Mouse (Mus musculus) cerebellum, postnatal 10 days (tissue): ENCODE results near the gene Fpgs.

Experiments used
- DNase-seq, 2 experiments: peaks; one replicate each; pipeline ENCODE4 v3.0.0; 2021; ENCODE audit warnings: mixed read lengths in 2 of 2

Gene Fpgs

DNA sequence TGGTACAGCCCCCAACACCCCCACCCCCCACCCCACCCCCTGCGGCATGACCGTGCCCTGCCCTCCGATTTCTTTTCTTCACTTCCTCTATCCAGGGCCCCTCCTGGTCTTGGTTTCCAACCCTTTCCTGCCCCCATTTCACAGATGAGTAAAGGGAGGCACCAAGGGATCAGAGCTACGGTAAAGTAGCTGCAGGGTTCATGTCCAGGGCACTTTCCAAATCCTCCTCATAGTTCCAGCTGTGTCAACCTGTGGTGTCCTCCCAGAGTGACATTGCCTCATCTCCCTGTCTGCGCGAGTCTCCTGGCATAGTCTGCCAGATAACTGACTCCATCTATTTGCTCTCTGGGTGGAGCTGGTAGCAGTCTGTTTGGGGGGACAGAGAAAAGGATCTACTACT lies 38.1 kb downstream of the Fpgs start:
- no peak for DNase-seq

DNA sequence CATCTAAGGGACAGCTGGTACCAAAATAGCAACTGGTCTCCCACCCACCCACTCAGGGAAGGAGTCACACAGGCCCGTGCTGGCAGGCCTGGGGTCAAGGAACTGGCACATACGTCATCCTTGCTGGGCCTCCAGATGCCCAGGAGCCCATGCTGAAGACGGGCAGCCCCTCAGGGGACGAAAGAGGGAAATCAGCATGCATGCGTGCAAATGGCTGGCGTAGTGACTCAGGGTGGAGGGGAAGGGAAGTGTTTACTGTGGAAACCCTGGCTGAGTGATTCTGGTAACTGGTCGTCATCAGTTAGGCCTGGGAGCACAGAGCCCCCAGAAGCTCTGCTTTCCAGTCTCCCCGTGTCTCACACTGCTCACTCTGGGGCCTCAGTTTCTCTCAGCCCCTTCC lies 38.6 kb downstream of the Fpgs start:
- DNase-seq = peak in 1 of 2 experiments; percentile 34

- DNase-seq = no peak
Observed at GRCm38 (mm10) chr2:32662291-32662690, 41.7 kb downstream of the Fpgs start.

GRCm38 (mm10) chr2:32661509-32662107 lies 42.3 kb downstream of the Fpgs start:
- no peak for DNase-seq

GRCm38 (mm10) chr2:32658873-32659272 lies 45.1 kb downstream of the Fpgs start:
- no peak for DNase-seq

- no peak for DNase-seq
Observed at GRCm38 (mm10) chr2:32655826-32656225, 48.1 kb downstream of the Fpgs start.

DNA sequence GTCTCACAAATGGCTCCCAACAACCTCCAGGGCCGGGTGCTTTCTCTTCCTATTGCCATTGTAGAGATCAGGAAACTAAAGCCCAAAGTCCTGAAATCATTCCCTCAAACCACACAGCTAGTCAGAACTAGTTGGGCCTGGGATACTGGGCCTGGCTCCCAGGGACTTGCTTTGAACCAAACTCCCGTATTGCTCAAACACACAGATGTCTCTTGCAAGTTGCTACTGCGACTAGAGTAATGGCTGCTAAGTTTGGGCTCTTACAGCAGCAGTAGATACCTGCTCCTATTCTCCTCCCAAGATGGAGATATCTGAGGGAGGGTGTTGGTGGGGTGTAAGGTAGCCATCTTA lies 48.6 kb downstream of the Fpgs start:
- no peak for DNase-seq

DNA sequence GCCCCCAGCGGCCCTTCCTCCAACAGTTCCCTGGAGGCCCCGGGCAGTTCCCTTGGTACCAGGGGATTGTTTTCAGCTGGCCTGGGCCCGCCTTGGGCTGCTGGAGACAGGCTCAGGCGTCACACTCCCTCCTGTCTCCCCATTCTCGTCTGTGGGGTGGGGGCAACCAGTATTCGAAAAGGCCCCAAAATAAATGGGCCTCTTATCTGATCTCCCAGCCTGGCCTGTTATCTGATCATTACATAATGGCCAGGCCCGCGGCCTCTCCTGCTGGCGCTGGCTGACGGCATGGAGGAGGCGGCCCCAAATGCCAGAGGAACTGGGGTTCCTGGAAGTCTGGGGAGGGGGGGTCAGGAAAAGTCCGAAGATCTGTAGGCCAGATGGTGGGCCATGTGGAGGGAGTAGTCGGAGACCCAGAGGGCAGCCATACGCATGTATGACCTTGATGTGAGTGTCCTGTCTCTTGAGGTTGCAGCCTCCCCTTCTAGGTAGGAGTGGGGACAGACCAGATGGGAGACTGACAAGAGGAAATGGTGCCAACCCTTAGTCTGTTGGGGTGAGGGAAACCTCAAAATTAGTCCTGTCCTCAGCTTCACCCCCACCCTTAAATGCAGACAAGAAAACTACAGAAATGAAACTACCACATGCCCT lies 49.1 kb downstream of the Fpgs start:
- DNase-seq = no peak

GRCm38 (mm10) chr2:32653764-32654163 lies 50.2 kb downstream of the Fpgs start:
- no peak for DNase-seq

GRCm38 (mm10) chr2:32647366-32647765 lies 56.6 kb downstream of the Fpgs start:
- no peak for DNase-seq

DNA sequence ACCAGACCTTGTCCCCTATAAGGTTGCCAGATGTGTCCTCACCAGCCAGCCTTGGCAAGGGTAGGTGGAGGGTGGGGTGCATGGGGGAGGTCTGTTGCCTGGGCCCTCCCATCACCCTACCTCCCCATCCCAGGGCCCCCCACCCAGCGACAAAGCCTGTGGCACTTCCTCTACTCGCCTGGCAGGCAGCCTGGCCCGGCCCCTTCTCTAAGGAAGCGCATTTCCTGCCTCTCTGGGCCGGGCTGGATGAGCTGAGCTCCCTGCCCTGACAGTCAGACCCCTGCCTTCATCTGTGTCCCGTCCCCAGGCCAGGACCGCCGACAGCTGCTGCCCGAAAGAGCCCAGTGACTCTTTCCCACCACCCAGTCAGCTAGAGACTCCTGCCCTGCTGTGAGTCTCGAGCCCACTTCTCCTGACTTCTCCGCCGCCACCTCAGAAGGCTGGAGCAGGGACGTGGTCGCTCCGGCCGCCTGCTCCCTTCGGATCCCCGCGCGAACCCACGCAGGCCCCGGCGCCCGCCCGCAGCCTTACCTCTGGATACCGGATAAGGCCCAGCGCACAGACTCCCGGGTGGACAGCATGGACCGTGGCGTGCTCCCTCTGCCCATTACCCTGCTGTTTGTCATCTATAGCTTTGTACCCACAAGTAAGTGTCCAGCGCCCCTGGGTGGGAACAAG lies 57.4 kb downstream of the Fpgs start, which contains the start of gene Eng:
Gene Eng (plus strand): TSS at position 217 of the 678 bp plus-strand sequence.
- DNase-seq = peak; percentile 31 to 39

- no peak for DNase-seq
Observed at GRCm38 (mm10) chr2:32645647-32646046, 58.3 kb downstream of the Fpgs start.

GRCm38 (mm10) chr2:32644799-32645475 lies 59.0 kb downstream of the Fpgs start:
- no peak for DNase-seq

- DNase-seq = no peak
Observed at GRCm38 (mm10) chr2:32644083-32644482, 59.9 kb downstream of the Fpgs start.

DNA sequence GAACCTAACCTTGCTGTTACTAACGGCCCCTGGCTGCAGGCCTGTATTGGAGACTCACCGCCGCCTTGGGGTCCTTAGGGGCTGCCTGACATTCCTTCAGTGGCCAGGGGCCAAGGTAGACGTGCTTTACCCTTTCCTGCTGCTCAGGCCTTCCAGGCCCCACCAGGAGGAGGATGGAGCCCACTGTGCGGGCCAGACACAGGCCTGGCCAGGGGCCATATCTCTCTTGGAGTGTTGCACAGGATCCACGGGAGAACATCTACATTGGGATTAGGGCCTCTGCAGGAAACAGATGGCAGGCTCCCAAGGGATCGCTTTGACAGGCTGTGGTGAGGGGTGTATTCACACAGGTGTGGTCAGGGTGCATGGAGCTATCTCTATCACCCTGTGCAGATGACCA lies 61.1 kb downstream of the Fpgs start:
- peak; percentile 35 to 42 for DNase-seq

DNA sequence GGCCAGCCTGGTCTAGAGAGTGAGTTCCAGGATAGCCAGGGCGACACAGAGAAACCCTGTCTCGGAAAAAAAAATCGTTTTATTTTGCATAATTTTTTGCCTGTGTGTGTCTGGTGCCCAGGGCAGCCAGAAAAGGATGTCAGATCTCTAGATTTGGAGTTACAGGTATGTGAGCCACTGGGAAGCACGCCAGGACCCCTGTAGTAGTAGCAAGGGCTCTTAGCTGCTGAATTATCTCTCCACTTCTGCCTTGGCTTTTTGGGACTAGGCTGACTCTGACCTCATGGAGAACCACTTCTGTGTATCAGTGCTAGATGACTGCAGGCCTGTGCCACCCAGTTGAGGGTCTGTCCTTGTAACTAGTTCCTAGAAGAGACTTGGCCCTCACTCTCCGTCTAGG lies 62.1 kb downstream of the Fpgs start:
- DNase-seq = peak; percentile 51 to 55

DNA sequence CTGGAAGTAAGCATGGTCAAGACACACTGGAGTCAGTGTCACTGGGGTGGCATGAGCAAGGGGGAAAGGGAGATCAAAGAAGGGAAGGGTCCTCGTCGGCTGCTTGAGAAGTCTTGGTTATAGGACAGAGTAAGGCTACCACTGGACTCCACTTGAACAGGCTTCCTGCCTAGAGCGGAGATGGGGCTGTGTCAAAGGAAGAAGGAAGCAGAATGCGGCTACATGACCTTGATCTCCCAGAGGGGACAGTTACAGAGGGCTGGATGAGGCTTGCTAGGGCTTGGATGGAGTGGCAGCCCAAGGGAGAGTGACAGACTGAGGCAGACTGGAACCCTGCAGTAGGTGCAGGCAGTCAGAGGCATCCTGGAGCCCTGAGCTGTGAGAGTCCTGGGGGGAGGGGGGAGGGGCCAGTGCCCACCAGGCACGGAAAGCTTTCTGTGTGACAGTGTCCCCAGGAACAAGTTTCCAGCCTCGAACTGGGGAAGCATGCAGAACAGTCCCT lies 63.3 kb downstream of the Fpgs start:
- DNase-seq = no peak

DNA sequence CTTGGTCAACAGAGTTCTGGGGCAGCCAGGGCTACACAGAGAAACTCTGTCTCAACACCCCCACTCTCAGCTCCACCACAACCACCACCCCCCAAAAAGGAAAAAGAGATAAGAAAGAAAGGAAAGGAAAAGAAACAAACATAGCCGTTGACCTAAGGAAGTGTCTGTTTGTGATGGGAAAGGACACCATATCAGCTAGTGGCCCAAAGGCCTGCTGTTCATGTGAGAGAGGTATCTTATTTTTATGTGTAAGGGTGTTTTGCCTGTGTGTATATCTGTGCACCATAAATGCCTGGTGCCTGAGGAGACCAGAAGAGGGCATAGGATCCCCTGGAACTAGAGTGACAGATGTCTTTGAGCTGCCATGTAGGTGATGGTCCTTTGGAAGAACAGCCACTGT lies 64.3 kb downstream of the Fpgs start:
- DNase-seq = no peak

GRCm38 (mm10) chr2:32637778-32638281 lies 66.1 kb downstream of the Fpgs start:
- DNase-seq = no peak

GRCm38 (mm10) chr2:32636617-32637016 lies 67.3 kb downstream of the Fpgs start:
- no peak for DNase-seq

DNA sequence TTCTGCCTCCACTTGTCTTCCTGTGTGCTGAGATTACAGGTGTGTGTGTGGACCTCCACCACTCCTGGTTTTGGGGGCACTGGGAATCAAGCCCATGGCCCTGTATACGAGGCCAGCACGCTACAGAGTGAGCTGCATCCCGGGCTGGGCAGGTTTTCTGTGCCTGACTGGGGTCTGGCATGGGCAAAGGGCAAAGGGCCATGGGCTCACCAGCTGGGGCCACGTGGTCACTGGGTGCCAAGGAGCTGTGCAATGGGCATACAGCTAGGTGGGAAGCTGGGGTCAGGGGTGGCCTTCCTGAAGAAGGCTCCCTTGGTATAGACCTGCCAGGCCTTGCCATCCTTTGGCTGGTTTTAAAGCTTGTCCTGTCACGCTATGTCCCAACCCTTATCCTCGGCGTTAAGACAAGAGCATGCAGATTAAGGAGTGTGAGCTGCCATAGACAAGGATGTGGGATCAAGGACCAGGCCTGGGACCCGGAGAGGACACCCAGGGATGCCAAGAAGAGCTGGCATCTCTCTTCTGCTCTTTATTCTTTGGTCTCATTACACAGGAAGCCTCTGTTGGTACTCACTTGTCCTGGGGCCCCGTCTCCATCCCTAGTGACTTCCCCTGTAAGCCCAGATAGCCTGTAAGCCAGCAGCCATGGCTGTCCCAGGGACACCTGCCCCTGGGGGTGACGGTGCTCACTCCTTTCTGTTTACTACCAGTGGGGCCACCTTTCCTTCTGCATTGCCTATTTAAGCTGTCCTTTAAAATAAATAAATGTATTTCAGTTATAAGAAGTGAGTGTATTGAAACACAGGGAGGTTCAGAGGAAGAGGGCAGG lies 69.5 kb downstream of the Fpgs start:
- DNase-seq = no peak

- no peak for DNase-seq
Observed at GRCm38 (mm10) chr2:32633660-32634059, 70.3 kb downstream of the Fpgs start.
